ENCODE assay signal across 8 mouse cellular contexts in genomic region chr16:29814655-29815054, GRCm38 (mm10).
DNase-seq lines count a peak whose midpoint lies in the region; ATAC-seq and TF ChIP-seq lines count a peak whose summit lies in the region.

No protein-coding gene starts in this region.

- no peak overlapping the region for H3K4me3 ChIP-seq in hindbrain, embryonic 13.5 days
- H3K4me3 ChIP-seq in hindbrain, embryonic 10.5 days: no peak overlapping the region
- no peak overlapping the region; the same call in 1 of the 2 replicates for H3K4me3 ChIP-seq in forebrain, embryonic 11.5 days (ENCODE audit: low read depth, low read length)
- H3K4me3 ChIP-seq in limb, embryonic 14.5 days (replicated peaks; ENCODE audit: low read length): no peak overlapping the region

- 71% methylated on average over 2 of the region's 2 CpGs for WGBS in hindbrain, embryonic 13.5 days
- WGBS in hindbrain, embryonic 10.5 days: 64% methylated on average over 2 of the region's 2 CpGs
- 48% methylated on average over 2 of the region's 2 CpGs for WGBS in forebrain, embryonic 11.5 days
- 59% methylated on average over 2 of the region's 2 CpGs for WGBS in limb, embryonic 14.5 days

- H3K27me3 ChIP-seq in hindbrain, embryonic 13.5 days: peaks cover 67% of the 10 kb centered on the region
- H3K27me3 ChIP-seq in hindbrain, embryonic 10.5 days (ENCODE audit: insufficient read depth, poor library complexity, severe bottlenecking): peaks cover 100% of the 10 kb centered on the region
- peaks cover 4% of the 10 kb centered on the region for H3K27me3 ChIP-seq in forebrain, embryonic 11.5 days (ENCODE audit: control insufficient read depth, insufficient read depth, low read length)
- no peaks in the 10 kb centered on the region for H3K27me3 ChIP-seq in limb, embryonic 14.5 days (ENCODE audit: control insufficient read depth, insufficient read depth, low read length)

- H3K36me3 ChIP-seq in hindbrain, embryonic 13.5 days: no peaks in the 10 kb centered on the region
- H3K36me3 ChIP-seq in hindbrain, embryonic 10.5 days: no peaks in the 10 kb centered on the region
- H3K36me3 ChIP-seq in forebrain, embryonic 11.5 days (ENCODE audit: control insufficient read depth, insufficient read depth, low read length): no peaks in the 10 kb centered on the region
- H3K36me3 ChIP-seq in limb, embryonic 14.5 days (ENCODE audit: control insufficient read depth, insufficient read depth, low read length): no peaks in the 10 kb centered on the region

- no peak for ATAC-seq in hindbrain, embryonic 13.5 days (ENCODE audit: low FRiP score)
- 0 out of 2 replicates have a peak, but pooled peaks have one; percentile 10 for ATAC-seq in forebrain, embryonic 11.5 days (replicated peaks; ENCODE audit: low FRiP score)
- ATAC-seq in limb, embryonic 14.5 days (ENCODE audit: low FRiP score, low read depth): no peak

- DNase-seq in hindbrain, embryonic 10.5 days (ENCODE audit: low spot score): no peak
- DNase-seq in adipocyte (ENCODE audit: low spot score): peak; percentile 38
- no peak for DNase-seq in forebrain, embryonic 11.5 days (ENCODE audit: low spot score)
- no peak for DNase-seq in limb, embryonic 14.5 days (ENCODE audit: low spot score)
- no peak for DNase-seq in cerebellum, adult 9-10 months
- no peak for DNase-seq in adrenal gland, postnatal 36 days
- no peak for DNase-seq in gastrocnemius, postnatal 4 days (ENCODE audit: low spot score in 2 of 2)

- H3K4me1 ChIP-seq in hindbrain, embryonic 13.5 days (replicated peaks): peaks cover 31% of the 10 kb centered on the region
- peaks cover 38% of the 10 kb centered on the region for H3K4me1 ChIP-seq in hindbrain, embryonic 10.5 days (replicated peaks)
- H3K4me1 ChIP-seq in forebrain, embryonic 11.5 days (replicated peaks; ENCODE audit: control insufficient read depth, insufficient read depth, low read length): peaks cover 6% of the 10 kb centered on the region; the same call in 1 of the 2 replicates
- peaks cover 13% of the 10 kb centered on the region for H3K4me1 ChIP-seq in limb, embryonic 14.5 days (ENCODE audit: control insufficient read depth, insufficient read depth, low read length)

- H3K9ac ChIP-seq in hindbrain, embryonic 13.5 days: no peak overlapping the region
- H3K9ac ChIP-seq in forebrain, embryonic 11.5 days (ENCODE audit: low read length): peak overlapping the region; percentile 93; the same call in 1 of the 2 replicates
- no peak overlapping the region for H3K9ac ChIP-seq in limb, embryonic 14.5 days (ENCODE audit: low read depth, low read length, severe bottlenecking)

- no peak for TF ChIP-seq POLR2A in limb, embryonic 14.5 days (IDR thresholded peaks at IDR 0.05; ENCODE audit: borderline replicate concordance, extremely low read depth, insufficient read depth, insufficient read length)

- H3K9me3 ChIP-seq in hindbrain, embryonic 13.5 days: no peaks in the 10 kb centered on the region
- H3K9me3 ChIP-seq in hindbrain, embryonic 10.5 days: no peaks in the 10 kb centered on the region
- H3K9me3 ChIP-seq in forebrain, embryonic 11.5 days (ENCODE audit: control insufficient read depth, low read length): no peaks in the 10 kb centered on the region
- no peaks in the 10 kb centered on the region for H3K9me3 ChIP-seq in limb, embryonic 14.5 days (ENCODE audit: control insufficient read depth, low read length)

- H3K27ac ChIP-seq in hindbrain, embryonic 13.5 days: peak overlapping the region; percentile 91; the same call in 1 of the 2 replicates
- no peak overlapping the region for H3K27ac ChIP-seq in hindbrain, embryonic 10.5 days
- H3K27ac ChIP-seq in forebrain, embryonic 11.5 days (ENCODE audit: low read depth, low read length): no peak overlapping the region
- peak overlapping the region; percentile 92 for H3K27ac ChIP-seq in limb, embryonic 14.5 days (replicated peaks; ENCODE audit: low read depth, low read length)

- peak overlapping the region; percentile 96 for H3K4me2 ChIP-seq in hindbrain, embryonic 13.5 days
- no peak overlapping the region; the same call in 1 of the 2 replicates for H3K4me2 ChIP-seq in forebrain, embryonic 11.5 days (ENCODE audit: low read depth, low read length, severe bottlenecking)
- H3K4me2 ChIP-seq in limb, embryonic 14.5 days (replicated peaks; ENCODE audit: low read depth, low read length, severe bottlenecking): peak overlapping the region; percentile 99; the same call in 1 of the 2 replicates

Comparison
In these comparisons a context has a peak if more than half of its experiments do, and no peak if none do; other contexts are left out.
1. H3K27ac ChIP-seq: peak in hindbrain, embryonic 13.5 days (single experiment) and limb, embryonic 14.5 days (single experiment); none in hindbrain, embryonic 10.5 days (single experiment) and forebrain, embryonic 11.5 days (single experiment).